Mouse (Mus musculus): ENCODE measurements around the gene Treml1.
A peak's percentile ranks its signal among the peaks of the same experiment; 100 is the strongest.

The Treml1 gene

GRCm38 (mm10) chr17:48409380-48410298 is 49.9 kb downstream of the Treml1 start, which contains the start of the genes Nfya and Oard1:
TSS of gene Nfya (minus strand) at chr17:48409906.
TSS of gene Oard1 (plus strand) at chr17:48410014.
- DNase-seq (ENCODE audit: low read depth), result peak; percentile 100

DNA sequence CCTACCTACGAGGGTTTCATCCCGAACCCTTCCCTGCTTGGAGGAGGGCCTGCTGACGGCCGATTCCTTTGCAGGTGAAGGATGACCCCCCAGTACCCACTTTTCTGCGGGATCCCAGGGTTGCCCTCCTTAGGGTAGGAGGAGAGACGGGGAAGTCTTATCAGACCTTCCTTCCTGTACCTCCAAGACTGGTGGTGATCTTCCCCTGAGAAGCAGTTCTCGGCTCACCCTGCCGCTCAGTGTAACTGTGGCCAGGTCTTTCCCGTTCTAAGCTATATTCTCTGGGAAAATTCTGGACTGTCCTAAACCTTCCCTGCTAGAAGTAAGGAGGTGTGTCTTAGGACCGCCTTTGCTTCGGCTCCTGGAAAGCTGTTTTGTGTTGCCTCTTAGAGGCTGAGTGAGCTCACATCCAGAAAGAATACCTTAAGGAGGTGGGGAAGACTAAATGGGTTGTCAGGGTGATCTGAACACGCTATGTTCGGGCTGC is 50.6 kb downstream of the Treml1 start:
- DNase-seq (ENCODE audit: low read depth), result peak; percentile 65

DNA sequence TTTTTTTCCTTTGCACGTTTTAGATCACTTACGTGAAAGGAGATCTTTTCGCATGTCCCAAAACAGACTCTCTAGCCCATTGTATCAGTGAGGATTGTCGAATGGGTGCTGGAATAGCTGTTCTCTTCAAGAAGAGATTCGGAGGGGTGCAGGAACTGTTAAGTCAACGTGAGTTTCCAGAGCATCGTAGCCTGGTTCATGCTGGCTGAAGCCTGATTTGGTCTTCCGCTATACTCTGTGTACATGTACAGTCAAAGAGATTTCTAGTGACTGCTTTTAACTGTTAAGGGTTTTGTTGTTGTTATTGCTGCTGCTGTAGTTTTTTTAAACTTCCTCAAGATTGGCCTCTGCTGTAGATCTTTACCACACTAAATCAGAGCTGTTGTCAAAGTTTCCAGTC is 51.5 kb downstream of the Treml1 start:
- peak; percentile 36 for DNase-seq (ENCODE audit: low read depth)

- no peak for DNase-seq (ENCODE audit: low read depth)
These were observed 56.3 kb downstream of the Treml1 start for GRCm38 (mm10) chr17:48416011-48416410.

All from NIH3T3 (cell line).